Mouse (Mus musculus) adrenal gland, postnatal 36 days (tissue): ENCODE measurements around the gene Dtx4. TPM values are rescaled to one million over a fixed set of nuclear protein-coding genes. Genes with fewer than 3 reads are reported as not detected.

Experiments
- DNase-seq, 2 experiments: peaks; one replicate each; pipeline ENCODE4 v3.0.0; 2021; ENCODE audit warnings: mixed read lengths in 1 of 2
- total RNA-seq, 2 experiments: library from RNA; stranded (reverse); gene quantifications; 2 replicates each; pipeline ENCODE4 v1.2.3; 2021

Dtx4 gene
- total RNA-seq, 2 experiments from 2014 or later, result 11.4 to 17.6 TPM

- no peak for DNase-seq
These were observed 82.9 kb downstream of the Dtx4 start for GRCm38 (mm10) chr19:12418312-12418711.

- no peak for DNase-seq
These were observed 83.9 kb downstream of the Dtx4 start, which contains the start of gene Olfr1441 for GRCm38 (mm10) chr19:12417361-12417760. Gene Olfr1441 (plus strand): TSS chr19:12417433.

Other genes with a start within 250 kb of the Dtx4 start
- not detected for gene Olfr235, start 240.4 kb downstream of the Dtx4 start, total RNA-seq
- gene Olfr1434, start 221.6 kb downstream of the Dtx4 start, total RNA-seq, result not detected
- not detected for gene Olfr1436, start 202.3 kb downstream of the Dtx4 start, total RNA-seq
- not detected for gene Olfr1437, start 176.4 kb downstream of the Dtx4 start, total RNA-seq
- gene Olfr1438-ps1, start 165.5 kb downstream of the Dtx4 start, total RNA-seq, result not detected
- gene Olfr1440, start 114.2 kb downstream of the Dtx4 start, total RNA-seq, result not detected
- not detected for gene Olfr1441, start 84.0 kb downstream of the Dtx4 start, total RNA-seq
- gene Pfpl, start 73.5 kb downstream of the Dtx4 start, total RNA-seq, result not detected
- gene Mpeg1, start 40.7 kb downstream of the Dtx4 start, total RNA-seq, result 10 to 100 TPM; 23.7 to 25.0 TPM
- gene Fam111a, start 44.3 kb upstream of the Dtx4 start, total RNA-seq, result 1 to 10 TPM; 3.2 to 6.4 TPM
- gene Gm4952, start 98.5 kb upstream of the Dtx4 start, total RNA-seq, result under 1 TPM in 1 of 2 experiments, not detected in 1; 0.53 TPM
- gene Glyat, start 131.9 kb upstream of the Dtx4 start, total RNA-seq, result under 1 TPM in 1 of 2 experiments, not detected in 1; 0.33 TPM
- not detected for gene Olfr1442, start 169.0 kb upstream of the Dtx4 start, total RNA-seq
- not detected for gene Olfr1443, start 176.7 kb upstream of the Dtx4 start, total RNA-seq
- not detected for gene Keg1, start 194.3 kb upstream of the Dtx4 start, total RNA-seq